Mouse (Mus musculus) lung, postnatal 10 days (tissue): ENCODE results near the gene Cfap61.

Experiments used
- DNase-seq: peaks from one replicate; pipeline ENCODE4 v3.0.0; 2021

The Cfap61 gene

DNA sequence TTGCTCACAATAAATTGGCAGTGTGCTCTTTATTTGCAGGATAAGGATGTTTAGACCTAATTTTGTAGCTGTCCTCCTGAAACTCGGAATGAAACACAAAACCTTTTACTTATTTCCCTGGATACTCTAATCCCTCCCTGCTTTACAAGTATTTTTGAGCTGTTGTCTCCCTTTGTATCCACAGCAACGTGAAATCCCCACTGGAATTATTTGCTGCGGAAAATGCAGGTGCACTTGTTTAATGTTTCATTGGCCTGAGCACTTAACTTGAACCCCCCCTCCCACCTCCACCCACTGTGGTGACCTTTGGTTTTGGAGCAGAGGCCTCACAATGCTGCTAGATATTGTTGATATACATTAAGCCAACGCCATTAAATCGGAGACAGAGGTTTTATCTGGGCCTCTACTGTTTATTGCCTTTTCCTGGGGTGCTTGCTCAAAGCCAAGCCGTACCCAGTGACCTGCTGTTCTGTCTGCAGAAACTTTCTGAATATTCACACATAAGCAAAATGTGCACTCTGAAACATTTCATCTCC, 154.6 kb downstream of the Cfap61 start:
- DNase-seq = no peak

DNA sequence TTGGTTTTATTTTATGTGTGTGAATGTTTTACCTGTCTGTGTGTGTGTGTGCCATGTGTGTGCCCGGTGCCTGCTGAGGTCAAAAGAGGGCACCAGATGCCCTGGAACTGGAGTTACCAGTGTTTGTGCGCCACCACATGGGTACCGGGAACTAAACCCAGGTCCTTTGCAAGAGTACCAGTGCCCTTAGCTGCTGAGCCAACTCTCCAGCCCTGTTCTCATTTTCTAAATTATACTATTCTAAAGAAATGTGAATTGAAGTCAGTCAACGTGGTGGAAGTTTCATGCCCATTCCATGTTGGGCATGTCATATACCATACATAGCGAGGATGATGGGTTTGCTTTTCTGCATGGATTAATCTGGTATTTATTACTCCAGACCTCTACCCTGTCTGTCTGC, 162.9 kb downstream of the Cfap61 start:
- no peak for DNase-seq

DNA sequence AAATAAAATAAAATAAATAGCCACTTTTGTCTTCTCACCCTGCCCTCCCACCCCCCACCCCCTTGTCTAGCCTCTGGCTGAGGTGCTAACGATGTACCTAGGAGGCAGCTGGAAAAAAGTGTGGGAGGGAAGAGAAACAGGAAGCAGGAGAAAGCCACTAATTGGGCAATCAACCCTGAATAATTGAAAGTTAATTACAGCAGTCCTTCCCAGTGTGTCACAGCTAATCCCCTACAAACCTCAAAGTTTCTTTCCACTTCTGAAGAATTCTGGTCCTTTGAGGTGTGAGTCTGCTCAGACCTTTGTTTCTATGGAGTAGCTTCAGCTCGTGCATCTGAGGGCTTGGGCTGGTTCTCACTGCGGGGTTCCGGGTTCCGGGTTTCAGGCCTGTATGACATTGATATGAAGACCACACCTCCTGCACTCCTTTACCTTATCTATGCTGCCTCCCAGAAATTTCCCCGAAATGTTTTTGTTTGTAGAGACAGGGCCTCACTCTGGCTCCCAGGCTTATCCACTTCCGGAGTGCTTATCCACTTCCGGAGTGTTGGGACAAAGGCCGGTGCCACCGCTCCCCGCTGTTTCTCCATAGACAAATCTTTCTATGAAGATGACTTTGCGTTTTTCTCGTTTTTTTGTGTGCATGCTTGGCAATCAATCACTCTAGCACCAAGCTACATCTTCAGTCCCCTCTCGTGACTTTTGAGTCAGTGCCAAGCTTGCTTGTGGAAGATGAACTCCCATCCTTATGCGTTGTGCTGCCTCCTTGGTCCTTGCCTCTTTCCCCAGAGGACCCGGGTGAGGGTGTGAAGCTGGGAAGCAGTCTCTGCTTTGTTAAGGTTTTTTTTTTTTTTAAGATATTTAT, 164.5 kb downstream of the Cfap61 start:
- peak; percentile 2 for DNase-seq

DNA sequence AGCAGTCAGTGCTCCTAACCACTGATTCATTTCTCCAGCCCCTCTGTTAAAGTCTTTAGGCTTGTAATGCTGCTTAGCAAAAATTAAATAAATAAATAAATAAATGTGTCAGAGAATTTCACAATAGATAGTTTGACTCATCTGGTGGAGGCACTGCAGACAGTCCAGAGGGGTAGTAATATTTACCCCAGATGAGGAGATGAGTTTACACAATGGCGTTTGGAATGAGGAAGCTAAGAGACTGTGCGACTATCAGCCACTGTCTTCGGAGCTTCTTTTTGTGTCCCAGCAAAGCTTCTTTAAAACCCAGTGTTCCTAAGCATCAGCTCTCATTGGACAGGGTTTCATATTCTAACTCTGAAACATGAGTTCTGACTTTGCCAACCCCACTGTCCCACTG, 165.3 kb downstream of the Cfap61 start:
- no peak for DNase-seq

DNA sequence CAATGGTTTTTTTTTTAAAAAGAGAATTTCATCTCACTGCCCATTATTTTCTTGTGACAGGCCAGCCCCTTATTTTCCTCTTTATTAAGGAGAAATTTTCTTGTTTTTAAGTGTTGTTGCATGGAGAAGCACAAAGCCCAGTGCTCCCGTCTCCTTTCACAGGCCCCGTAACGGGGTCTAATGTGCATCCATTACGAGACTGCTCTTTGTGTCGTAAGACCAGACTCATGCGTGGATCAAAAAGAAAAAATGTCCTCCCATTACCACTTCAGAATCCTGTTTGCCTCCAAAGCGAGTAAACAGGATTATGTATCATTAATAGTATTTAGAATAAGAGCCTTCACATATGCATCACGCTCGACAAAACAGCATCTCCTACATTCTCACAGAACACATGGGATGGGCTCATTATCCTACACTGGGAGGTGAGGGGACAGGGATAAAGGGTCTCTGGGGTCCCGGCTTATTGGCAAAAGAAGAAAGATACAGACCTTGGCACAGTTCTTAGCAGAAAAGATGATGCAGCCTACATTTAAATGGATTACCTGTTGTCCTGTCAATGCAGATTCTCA, 166.0 kb downstream of the Cfap61 start:
- no peak for DNase-seq

DNA sequence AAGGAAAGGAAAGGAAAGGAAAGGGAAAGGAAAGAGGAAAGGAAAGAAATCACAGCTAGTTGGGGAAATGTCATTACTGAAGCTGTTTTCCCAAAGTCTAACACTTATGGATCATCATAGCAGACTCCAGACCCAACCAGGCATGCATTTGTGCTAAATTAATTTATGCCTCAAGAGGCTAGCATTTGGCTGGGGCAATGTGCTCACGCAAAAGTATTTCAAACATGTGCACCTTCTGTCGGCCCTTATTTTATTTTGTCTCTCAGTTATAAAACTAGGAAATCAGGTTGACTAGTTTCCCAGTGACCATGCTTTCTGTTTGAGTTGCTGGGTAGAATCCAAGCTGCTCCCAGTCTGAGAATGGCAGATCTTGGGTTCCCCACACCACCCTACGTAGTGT, 168.0 kb downstream of the Cfap61 start:
- no peak for DNase-seq

DNA sequence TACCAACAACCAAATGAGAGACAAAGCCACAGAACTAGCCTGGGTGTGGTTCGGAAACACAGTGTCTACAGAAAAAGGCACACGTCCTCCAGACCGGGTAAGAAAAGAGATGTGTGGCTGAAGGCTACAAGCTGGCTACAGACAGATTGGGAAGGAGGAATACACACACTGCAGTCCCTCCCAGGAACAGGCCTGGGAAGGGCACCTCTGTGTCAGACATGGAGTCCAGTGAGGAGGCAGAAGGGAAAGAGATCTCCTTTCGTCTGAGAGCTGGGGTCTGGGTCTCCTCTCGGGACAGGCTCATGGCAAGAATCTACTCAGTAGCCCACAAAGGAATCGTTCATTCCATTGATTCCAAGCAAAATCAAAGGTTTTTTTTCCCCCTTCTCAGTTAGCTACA, 170.8 kb downstream of the Cfap61 start:
- peak; percentile 5 for DNase-seq

DNA sequence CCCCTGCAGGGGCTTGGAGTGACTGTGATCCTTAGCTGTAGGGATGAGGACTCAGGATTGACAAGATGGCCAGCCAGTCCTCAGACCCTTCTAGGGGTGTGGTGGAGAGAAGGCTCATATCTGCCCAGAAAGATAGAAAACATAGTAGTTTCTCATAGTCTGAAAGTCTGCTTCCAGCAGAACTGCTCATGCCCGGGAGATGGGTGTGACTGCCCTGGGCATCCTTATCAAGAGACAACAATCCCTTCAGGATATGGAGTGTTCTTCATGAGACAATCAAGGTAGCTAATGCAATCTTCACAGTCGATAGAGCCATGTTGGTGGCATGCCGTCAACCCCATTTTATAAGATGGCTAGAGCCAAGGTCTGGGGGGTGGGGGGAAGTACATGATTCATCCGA, 173.4 kb downstream of the Cfap61 start:
- no peak for DNase-seq

DNA sequence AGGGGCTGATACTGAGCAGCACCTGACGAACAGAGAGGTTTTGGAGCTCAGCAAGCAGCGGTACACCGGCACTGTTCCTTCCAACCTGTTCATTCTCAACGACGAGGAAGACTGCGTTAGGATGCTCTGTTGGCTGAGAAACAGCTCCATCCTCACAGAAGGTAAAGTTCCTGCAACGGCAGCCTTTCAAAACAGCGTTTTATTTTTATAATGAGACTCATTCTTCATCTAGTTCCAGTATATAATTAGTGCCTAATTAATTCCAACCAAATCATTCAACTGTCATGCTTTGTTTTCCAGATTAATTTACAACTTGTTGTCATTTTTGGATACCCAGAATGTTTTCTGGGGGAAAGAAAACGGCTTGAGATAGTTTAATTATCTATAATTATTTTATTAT, 175.3 kb downstream of the Cfap61 start:
- DNase-seq = no peak

DNA sequence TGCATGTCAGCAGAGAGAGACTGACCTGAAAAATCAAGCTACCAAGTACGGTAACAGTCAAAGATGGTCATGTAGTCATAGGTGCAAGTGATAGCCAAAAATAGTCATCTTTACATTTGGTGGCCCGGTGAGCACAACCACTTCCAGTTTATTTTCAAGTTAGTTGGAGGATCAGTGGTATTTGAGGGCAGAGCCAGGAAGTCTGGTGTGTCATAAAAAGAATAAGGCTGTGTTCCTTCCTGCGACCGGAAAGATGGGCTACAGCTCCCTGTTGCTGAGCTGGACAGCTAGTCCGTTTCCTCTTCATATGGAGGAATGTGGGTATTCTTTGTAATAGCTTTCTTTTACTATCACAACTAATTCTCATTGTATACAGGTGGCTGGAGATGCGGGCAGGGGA, 181.7 kb downstream of the Cfap61 start:
- DNase-seq = no peak

DNA sequence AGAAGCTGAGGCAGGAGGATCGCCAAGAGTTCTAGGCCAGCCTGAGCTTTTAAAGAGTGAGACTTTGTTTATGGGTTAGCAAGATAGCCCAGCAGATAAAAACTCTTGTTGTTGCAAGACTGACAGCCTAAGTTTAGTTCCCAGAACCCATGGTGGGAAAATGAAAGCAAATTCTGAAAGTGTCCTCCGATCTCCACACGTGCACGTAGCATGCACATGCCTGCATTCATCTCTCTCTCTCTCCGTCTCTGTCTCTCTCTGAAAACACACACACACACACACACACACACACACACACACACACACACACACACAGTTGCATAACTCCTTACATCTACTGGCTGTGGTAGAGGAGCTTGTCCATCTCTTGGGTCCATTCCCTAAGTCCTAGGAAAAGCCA, 182.1 kb downstream of the Cfap61 start:
- no peak for DNase-seq

DNA sequence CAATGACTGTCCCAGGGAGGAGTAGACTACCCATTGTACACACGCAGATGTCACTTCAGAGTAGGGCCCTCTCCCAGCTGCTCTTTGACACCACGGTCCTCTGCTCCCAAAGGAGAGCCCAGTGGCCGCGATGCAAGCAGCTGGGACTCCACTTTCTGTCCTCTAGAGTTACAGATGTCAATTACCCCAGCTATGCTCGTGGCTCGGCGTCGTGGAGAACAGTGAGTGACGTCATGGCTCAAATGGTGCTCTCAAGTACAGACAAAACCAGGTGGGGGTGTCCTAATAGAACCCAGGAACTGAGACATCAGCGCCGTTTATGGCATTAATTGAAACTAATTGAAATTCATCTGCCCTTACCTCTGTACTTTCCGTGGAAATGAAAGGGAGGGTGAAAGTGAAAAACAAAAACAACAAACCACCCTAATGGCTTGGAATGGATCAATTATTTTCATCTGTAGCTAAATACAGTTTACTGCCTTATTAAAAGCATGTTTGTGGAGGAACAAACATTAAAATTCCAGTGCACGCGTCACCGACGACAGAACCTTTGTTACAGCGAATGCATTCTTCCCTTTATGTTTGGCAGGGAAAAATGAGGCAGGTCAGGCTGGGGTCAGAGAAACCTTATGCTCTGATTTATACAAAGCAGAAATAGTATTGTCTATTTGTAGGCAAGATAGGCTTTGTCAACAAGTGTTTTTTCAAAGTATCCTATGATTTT, 182.8 kb downstream of the Cfap61 start:
- no peak for DNase-seq

DNA sequence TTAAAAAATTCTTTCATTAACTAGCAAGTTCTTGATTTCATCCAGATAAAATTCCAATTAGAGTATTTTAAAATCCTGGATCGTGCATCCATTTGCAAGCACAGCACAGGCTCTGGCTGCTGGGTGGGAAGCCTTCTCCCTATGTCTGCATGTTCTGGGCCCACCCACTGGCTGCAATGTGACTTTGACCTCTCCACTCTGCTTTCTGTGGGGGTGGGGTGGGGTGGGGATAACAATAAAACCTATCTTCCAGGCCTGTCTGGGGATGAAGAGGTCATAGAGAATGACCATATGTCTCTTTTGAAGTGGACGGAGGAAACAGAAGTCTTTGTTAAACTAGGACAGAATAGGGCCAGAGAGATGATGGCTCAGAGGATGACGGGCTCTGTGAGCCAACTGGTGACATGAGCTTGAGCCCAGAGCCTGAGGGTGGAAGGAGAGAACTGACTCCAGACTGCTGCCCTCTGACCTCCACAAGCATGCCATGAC, 183.4 kb downstream of the Cfap61 start:
- DNase-seq = no peak

DNA sequence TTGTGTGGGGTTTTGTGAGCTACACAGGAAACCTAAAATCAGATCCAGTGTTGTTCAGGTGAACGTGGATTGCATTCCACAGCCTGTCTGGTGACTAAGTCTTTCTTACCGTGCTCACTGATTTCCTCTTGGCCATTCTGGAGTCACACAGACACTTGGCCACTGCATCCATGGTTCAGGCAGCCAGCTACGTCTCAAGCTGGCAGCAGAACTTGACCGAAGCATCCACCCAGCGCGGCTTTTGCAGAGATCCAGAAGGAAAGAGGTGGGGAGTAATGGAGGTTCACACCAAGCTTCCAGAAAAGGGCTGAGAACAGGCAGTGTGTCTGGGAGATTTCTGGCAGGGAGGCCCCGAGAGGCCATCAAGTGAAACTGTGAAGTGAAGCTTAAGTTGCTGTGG, 187.0 kb downstream of the Cfap61 start:
- DNase-seq = no peak

DNA sequence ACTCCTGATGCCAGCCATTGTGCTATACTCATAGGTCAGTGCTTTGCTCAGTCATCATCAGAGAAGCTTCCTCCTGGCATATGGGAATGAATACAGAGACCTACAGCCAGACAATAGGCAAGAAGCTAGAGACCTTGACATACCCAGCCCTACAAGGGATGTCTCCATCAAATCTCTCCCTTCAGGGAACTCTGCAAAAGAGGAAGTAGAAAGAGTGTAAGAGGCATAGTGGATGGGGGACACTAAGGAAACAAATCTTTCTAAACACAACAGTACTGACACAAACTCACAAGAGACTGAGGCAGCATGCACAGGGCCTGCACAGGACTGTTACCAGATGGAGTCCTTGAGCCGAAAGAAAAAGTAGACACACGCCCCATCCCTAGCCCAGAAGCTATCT, 190.5 kb downstream of the Cfap61 start:
- no peak for DNase-seq

DNA sequence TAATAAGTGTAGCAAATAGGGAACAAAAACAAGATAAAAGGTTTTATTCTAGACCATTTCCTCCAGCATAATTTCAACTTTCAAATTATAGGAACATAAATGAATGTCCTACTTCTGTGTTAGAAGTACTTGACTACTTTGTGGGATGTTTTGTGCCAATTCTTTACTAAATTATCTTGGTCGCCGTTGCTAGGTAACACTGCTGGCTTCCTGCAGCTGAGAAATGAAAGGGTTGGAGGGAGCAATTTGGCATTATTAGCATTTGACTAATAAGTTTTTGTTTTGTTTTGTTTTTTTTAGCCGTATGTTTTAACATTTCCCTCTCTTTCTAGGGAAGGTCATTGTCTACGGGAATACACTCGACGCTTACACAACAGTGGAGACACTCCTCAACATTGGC, 194.0 kb downstream of the Cfap61 start:
- no peak for DNase-seq

DNA sequence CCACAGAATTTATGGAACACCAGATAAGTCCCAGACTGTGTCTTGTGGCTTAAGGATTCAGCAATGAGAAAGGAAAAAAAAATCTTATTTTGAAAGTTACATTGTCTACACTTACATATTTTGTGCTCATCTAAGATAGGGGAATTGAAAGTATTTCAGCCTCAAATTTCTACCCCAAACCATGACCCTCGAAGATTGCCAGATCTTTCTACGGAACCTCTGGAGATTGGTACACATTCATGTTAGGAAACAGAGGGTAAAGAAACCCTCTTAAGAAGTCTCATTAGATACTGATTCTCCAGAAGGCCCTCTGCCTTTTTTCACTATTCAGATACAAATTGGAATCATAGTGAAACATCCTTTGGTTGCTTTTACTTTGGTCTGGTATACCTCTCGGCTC, 195.9 kb downstream of the Cfap61 start:
- no peak for DNase-seq

DNA sequence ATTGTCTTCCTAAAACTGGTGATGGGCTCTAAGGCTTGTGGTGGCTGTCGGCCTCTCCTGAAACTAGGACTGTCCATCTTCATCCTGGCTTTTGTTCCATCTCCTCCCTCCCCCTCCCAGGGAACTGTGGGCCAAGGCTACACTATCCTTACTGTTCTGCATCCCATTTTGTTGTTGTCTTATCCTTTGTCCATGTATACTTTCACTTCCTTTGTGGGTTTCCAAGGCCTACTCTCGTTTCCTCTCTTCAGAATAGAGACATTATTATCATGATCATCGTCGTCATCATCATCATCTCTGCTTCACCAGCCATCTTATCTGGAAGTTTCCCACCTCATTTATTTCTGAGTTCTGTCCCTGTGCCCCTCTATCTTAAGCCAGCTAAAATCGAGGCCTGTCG, 199.7 kb downstream of the Cfap61 start:
- DNase-seq = no peak

DNA sequence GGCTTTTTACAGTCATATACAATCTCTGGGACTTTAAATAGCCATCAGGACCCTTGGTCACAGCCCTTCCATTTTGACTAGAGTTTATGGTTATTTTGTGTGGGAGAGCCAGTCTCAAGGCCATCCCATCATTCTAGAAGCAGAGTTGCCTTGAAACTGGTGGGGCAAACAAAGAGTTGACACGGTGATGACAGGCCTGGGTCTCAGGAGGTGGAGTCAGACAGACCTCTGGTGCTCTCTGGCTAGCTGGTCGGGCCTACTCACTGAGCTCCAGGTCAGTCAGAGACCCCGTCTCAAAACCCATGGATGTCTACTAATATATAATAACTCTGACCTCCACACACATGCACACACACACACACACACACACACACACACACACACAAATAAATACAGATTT, 206.1 kb downstream of the Cfap61 start:
- no peak for DNase-seq

DNA sequence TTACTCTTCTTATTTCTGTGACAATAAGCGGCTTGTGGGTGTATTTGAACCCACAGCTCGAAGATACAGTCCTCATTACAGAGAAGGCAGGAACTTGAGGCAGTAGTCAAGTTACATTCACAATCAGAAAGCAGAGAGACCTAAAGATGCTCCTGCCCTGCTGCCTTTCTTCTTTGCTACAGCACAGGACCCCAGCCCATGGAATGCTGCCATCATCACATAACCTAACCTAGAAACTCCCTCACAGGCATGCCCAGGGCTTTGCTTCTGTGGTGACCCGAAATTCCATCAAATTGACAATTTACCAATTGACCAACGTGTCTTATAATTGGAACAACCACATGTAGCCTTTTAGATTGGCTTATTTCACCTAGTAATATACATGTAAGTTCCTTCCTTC, 212.7 kb downstream of the Cfap61 start:
- no peak for DNase-seq

DNA sequence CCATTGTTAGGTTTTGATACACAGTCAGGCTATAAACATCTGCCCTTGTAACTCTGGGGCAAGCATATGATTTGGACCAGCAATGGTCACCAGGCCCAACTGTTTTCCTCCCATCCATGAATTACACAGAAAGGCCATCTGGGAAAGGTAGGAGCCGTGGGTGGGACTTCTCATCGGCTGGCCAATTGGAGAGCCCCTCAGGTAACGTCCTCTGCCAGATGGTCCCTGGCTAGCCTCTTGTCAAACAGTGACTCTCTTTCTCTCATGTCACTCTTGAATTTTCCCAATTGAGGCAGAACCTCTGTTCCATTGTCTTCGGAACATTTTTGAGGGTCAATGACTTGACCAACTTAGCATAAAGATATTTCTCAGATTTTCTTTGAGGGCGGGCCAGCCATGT, 213.2 kb downstream of the Cfap61 start:
- no peak for DNase-seq

DNA sequence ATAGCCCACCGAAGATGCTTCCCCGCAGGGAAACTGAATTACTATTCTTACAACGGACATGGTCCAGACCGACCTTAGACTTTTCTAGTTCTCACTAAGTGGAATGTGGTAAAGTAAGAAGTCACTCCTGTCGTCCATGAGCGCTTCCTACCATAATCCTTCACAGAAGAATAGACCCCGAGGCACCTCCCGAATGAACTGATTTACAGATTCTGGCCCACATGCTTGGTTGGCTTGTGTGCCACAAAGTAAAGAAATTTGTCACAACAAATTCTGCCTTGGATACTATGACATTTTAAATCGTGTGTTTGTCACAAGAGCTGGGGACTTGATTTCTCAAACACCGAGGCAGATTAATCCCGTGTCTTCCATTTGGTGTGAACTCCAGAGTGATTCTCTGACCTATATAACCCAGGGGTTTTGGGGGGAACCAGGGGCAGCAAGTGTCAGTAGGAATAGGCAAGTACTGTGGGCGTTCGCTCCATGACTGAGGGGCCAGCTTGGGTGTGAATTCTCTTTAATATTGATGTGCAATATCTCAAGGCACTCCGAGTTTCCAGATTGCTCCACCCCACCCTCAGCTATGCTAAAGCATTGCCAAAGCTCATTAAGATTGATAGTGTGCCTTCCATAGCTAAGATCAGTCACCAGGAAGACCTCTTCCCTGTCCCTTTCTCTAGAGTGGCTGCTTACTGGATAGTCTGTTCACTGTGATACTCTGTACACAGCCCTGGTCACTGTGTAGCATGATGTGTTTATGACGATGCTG, 214.8 kb downstream of the Cfap61 start:
- no peak for DNase-seq
